Mouse (Mus musculus): ENCODE data around the gene Kdm4c. TPM values are rescaled to one million over a fixed set of nuclear protein-coding genes. Genes with fewer than 3 reads are reported as not detected.

Gene Kdm4c
- polyA plus RNA-seq, 1 experiment from 2014 or later = 11.9 TPM

Other genes starting within 250 kb of the Kdm4c start
- gene Frmd3, start 229.1 kb upstream of the Kdm4c start, polyA plus RNA-seq (2014; fragmentation: Nextera tagmentation; extraction: Ambion mirVana) = 0.46 TPM in 2 replicates

Measured in heart, embryonic 11.5 days (tissue).